Mouse (Mus musculus): ENCODE measurements around the gene Inpp5d. TPM values are rescaled to one million over a fixed set of nuclear protein-coding genes. Genes with fewer than 3 reads are reported as not detected.

Inpp5d gene
- polyA plus RNA-seq, 1 experiment from 2014 or later, result 3.3 TPM

- no peaks in the 10 kb centered on the region for H3K9me3 ChIP-seq (replicated peaks; ENCODE audit: control insufficient read depth, low read length)
- H3K4me2 ChIP-seq (ENCODE audit: low read length), result no peak overlapping the region
- no peak overlapping the region for H3K27ac ChIP-seq (ENCODE audit: low read depth, low read length)
- H3K9ac ChIP-seq (ENCODE audit: low read length), result no peak overlapping the region
- ATAC-seq (no peak), DNase-seq (ENCODE audit: low spot score) (no peak)
- WGBS, result 67% methylated on average over 5 of the region's 5 CpGs
- no peak overlapping the region for H3K4me3 ChIP-seq (ENCODE audit: low read depth, low read length)
- H3K36me3 ChIP-seq (ENCODE audit: control insufficient read depth, insufficient read depth, low read length), result no peaks in the 10 kb centered on the region
- no peaks in the 10 kb centered on the region for H3K4me1 ChIP-seq (ENCODE audit: control insufficient read depth, insufficient read depth, low read length)
- no peaks in the 10 kb centered on the region for H3K27me3 ChIP-seq (replicated peaks; ENCODE audit: control insufficient read depth, insufficient read depth, low read length)
These were observed 76.2 kb downstream of the Inpp5d start for GRCm38 (mm10) chr1:87696358-87696757.

GRCm38 (mm10) chr1:87698010-87698409 is 77.9 kb downstream of the Inpp5d start:
- no peak overlapping the region for H3K9ac ChIP-seq (ENCODE audit: low read length)
- ATAC-seq (no peak), DNase-seq (ENCODE audit: low spot score) (no peak)
- no peaks in the 10 kb centered on the region for H3K27me3 ChIP-seq (replicated peaks; ENCODE audit: control insufficient read depth, insufficient read depth, low read length)
- H3K4me2 ChIP-seq (ENCODE audit: low read length), result no peak overlapping the region
- no peak overlapping the region for H3K4me3 ChIP-seq (ENCODE audit: low read depth, low read length)
- no peaks in the 10 kb centered on the region for H3K36me3 ChIP-seq (ENCODE audit: control insufficient read depth, insufficient read depth, low read length)
- H3K9me3 ChIP-seq (replicated peaks; ENCODE audit: control insufficient read depth, low read length), result no peaks in the 10 kb centered on the region
- H3K4me1 ChIP-seq (ENCODE audit: control insufficient read depth, insufficient read depth, low read length), result no peaks in the 10 kb centered on the region
- no peak overlapping the region for H3K27ac ChIP-seq (ENCODE audit: low read depth, low read length)
- 91% methylated on average over 6 of the region's 6 CpGs for WGBS

- H3K4me3 ChIP-seq (ENCODE audit: low read depth, low read length), result no peak overlapping the region
- WGBS, result 80% methylated on average over 5 of the region's 5 CpGs
- no peaks in the 10 kb centered on the region for H3K36me3 ChIP-seq (ENCODE audit: control insufficient read depth, insufficient read depth, low read length)
- H3K27me3 ChIP-seq (replicated peaks; ENCODE audit: control insufficient read depth, insufficient read depth, low read length), result no peaks in the 10 kb centered on the region
- no peak overlapping the region for H3K9ac ChIP-seq (ENCODE audit: low read length)
- H3K27ac ChIP-seq (ENCODE audit: low read depth, low read length), result no peak overlapping the region
- H3K9me3 ChIP-seq (replicated peaks; ENCODE audit: control insufficient read depth, low read length), result no peaks in the 10 kb centered on the region
- DNase-seq (ENCODE audit: low spot score), result no peak
- H3K4me2 ChIP-seq (ENCODE audit: low read length), result no peak overlapping the region
- no peaks in the 10 kb centered on the region for H3K4me1 ChIP-seq (ENCODE audit: control insufficient read depth, insufficient read depth, low read length)
- ATAC-seq, result no peak
These were observed 79.9 kb downstream of the Inpp5d start for GRCm38 (mm10) chr1:87699890-87700448.

GRCm38 (mm10) chr1:87704230-87704629 is 84.1 kb downstream of the Inpp5d start:
- no peak overlapping the region for H3K9ac ChIP-seq (ENCODE audit: low read length)
- no peak overlapping the region for H3K4me3 ChIP-seq (ENCODE audit: low read depth, low read length)
- H3K4me2 ChIP-seq (ENCODE audit: low read length), result no peak overlapping the region
- H3K27me3 ChIP-seq (replicated peaks; ENCODE audit: control insufficient read depth, insufficient read depth, low read length), result no peaks in the 10 kb centered on the region
- no peaks in the 10 kb centered on the region for H3K4me1 ChIP-seq (ENCODE audit: control insufficient read depth, insufficient read depth, low read length)
- no peak for DNase-seq (ENCODE audit: low spot score)
- 0 out of 2 replicates have a peak, but pooled peaks cover 3% of the 10 kb centered on the region for H3K9me3 ChIP-seq (replicated peaks; ENCODE audit: control insufficient read depth, low read length)
- WGBS, result 90% methylated on average over 2 of the region's 2 CpGs
- ATAC-seq, result no peak
- H3K36me3 ChIP-seq (ENCODE audit: control insufficient read depth, insufficient read depth, low read length), result no peaks in the 10 kb centered on the region
- no peak overlapping the region for H3K27ac ChIP-seq (ENCODE audit: low read depth, low read length)

- Histone ChIP-seq H3K36me3 (ENCODE audit: control insufficient read depth, insufficient read depth, low read length) (no peaks in the 10 kb centered on the region), H3K9me3 (replicated peaks; ENCODE audit: control insufficient read depth, low read length) (0 out of 2 replicates have a peak, but pooled peaks cover 3% of the 10 kb centered on the region), H3K4me2 (ENCODE audit: low read length) (no peak overlapping the region), H3K4me1 (ENCODE audit: control insufficient read depth, insufficient read depth, low read length) (no peaks in the 10 kb centered on the region), H3K9ac (ENCODE audit: low read length) (no peak overlapping the region), H3K27me3 (replicated peaks; ENCODE audit: control insufficient read depth, insufficient read depth, low read length) (no peaks in the 10 kb centered on the region), H3K27ac (ENCODE audit: low read depth, low read length) (no peak overlapping the region), H3K4me3 (ENCODE audit: low read depth, low read length) (no peak overlapping the region)
- ATAC-seq, result no peak
- WGBS, result 89% methylated on average over 3 of the region's 3 CpGs
- no peak for DNase-seq (ENCODE audit: low spot score)
These were observed 86.2 kb downstream of the Inpp5d start for GRCm38 (mm10) chr1:87706361-87706760.

GRCm38 (mm10) chr1:87709020-87709419 is 88.9 kb downstream of the Inpp5d start:
- Histone ChIP-seq H3K36me3 (ENCODE audit: control insufficient read depth, insufficient read depth, low read length) (no peaks in the 10 kb centered on the region), H3K9me3 (replicated peaks; ENCODE audit: control insufficient read depth, low read length) (0 out of 2 replicates have a peak, but pooled peaks cover 3% of the 10 kb centered on the region), H3K9ac (ENCODE audit: low read length) (no peak overlapping the region), H3K27me3 (replicated peaks; ENCODE audit: control insufficient read depth, insufficient read depth, low read length) (no peaks in the 10 kb centered on the region), H3K4me3 (ENCODE audit: low read depth, low read length) (no peak overlapping the region), H3K4me2 (ENCODE audit: low read length) (no peak overlapping the region), H3K27ac (ENCODE audit: low read depth, low read length) (peak overlapping the region; percentile 60; the same call in 1 of the 2 replicates), H3K4me1 (ENCODE audit: control insufficient read depth, insufficient read depth, low read length) (no peaks in the 10 kb centered on the region)
- 19% methylated on average over 6 of the region's 6 CpGs for WGBS
- peak; percentile 50; the same call in 1 of the 2 replicates for ATAC-seq
- peak; percentile 63 for DNase-seq (ENCODE audit: low spot score)

GRCm38 (mm10) chr1:87709661-87710270 is 89.7 kb downstream of the Inpp5d start:
- no peaks in the 10 kb centered on the region for H3K36me3 ChIP-seq (ENCODE audit: control insufficient read depth, insufficient read depth, low read length)
- H3K4me1 ChIP-seq (ENCODE audit: control insufficient read depth, insufficient read depth, low read length), result no peaks in the 10 kb centered on the region
- no peak overlapping the region for H3K4me2 ChIP-seq (ENCODE audit: low read length)
- H3K4me3 ChIP-seq (ENCODE audit: low read depth, low read length), result no peak overlapping the region
- H3K27ac ChIP-seq (ENCODE audit: low read depth, low read length), result peak overlapping the region; percentile 60
- 0 out of 2 replicates have a peak, but pooled peaks cover 3% of the 10 kb centered on the region for H3K9me3 ChIP-seq (replicated peaks; ENCODE audit: control insufficient read depth, low read length)
- H3K9ac ChIP-seq (ENCODE audit: low read length), result no peak overlapping the region
- WGBS, result 75% methylated on average over 7 of the region's 7 CpGs
- no peaks in the 10 kb centered on the region for H3K27me3 ChIP-seq (replicated peaks; ENCODE audit: control insufficient read depth, insufficient read depth, low read length)
- peak; percentile 34 for ATAC-seq
- DNase-seq (ENCODE audit: low spot score), result no peak

- H3K27ac ChIP-seq (ENCODE audit: low read depth, low read length), result no peak overlapping the region
- 0 out of 2 replicates have a peak, but pooled peaks cover 3% of the 10 kb centered on the region for H3K9me3 ChIP-seq (replicated peaks; ENCODE audit: control insufficient read depth, low read length)
- H3K4me3 ChIP-seq (ENCODE audit: low read depth, low read length), result no peak overlapping the region
- no peaks in the 10 kb centered on the region for H3K27me3 ChIP-seq (replicated peaks; ENCODE audit: control insufficient read depth, insufficient read depth, low read length)
- no peaks in the 10 kb centered on the region for H3K36me3 ChIP-seq (ENCODE audit: control insufficient read depth, insufficient read depth, low read length)
- WGBS, result 87% methylated on average over 10 of the region's 10 CpGs
- no peaks in the 10 kb centered on the region for H3K4me1 ChIP-seq (ENCODE audit: control insufficient read depth, insufficient read depth, low read length)
- ATAC-seq (no peak), DNase-seq (ENCODE audit: low spot score) (no peak)
- no peak overlapping the region for H3K4me2 ChIP-seq (ENCODE audit: low read length)
- no peak overlapping the region for H3K9ac ChIP-seq (ENCODE audit: low read length)
These were observed 92.0 kb downstream of the Inpp5d start for GRCm38 (mm10) chr1:87711938-87712613.

- no peak overlapping the region for H3K27ac ChIP-seq (ENCODE audit: low read depth, low read length)
- ATAC-seq (no peak), DNase-seq (ENCODE audit: low spot score) (no peak)
- no peaks in the 10 kb centered on the region for H3K4me1 ChIP-seq (ENCODE audit: control insufficient read depth, insufficient read depth, low read length)
- 81% methylated on average over 1 of the region's 1 CpGs for WGBS
- H3K4me2 ChIP-seq (ENCODE audit: low read length), result no peak overlapping the region
- H3K4me3 ChIP-seq (ENCODE audit: low read depth, low read length), result no peak overlapping the region
- H3K9me3 ChIP-seq (replicated peaks; ENCODE audit: control insufficient read depth, low read length), result 0 out of 2 replicates have a peak, but pooled peaks cover 3% of the 10 kb centered on the region
- H3K36me3 ChIP-seq (ENCODE audit: control insufficient read depth, insufficient read depth, low read length), result no peaks in the 10 kb centered on the region
- no peak overlapping the region for H3K9ac ChIP-seq (ENCODE audit: low read length)
- no peaks in the 10 kb centered on the region for H3K27me3 ChIP-seq (replicated peaks; ENCODE audit: control insufficient read depth, insufficient read depth, low read length)
These were observed 92.5 kb downstream of the Inpp5d start for GRCm38 (mm10) chr1:87712614-87712971.
